Mouse (Mus musculus) midbrain, embryonic 16.5 days (tissue): ENCODE results near the gene Golga2. TPM values are rescaled to one million over a fixed set of nuclear protein-coding genes. Genes with fewer than 3 reads are reported as not detected.

Experiments
- ATAC-seq: fragments of 200-750 bp; cut with Nextera tagmentation; 2 replicates; pipeline ENCODE4 v1.8.0; 2017; ENCODE audit warnings: moderate TSS enrichment
- H3K27ac ChIP-seq: fragments of 300-500 bp; sonication (generic); 2 replicates; pipeline ENCODE4 v1.5.1; 2014; ENCODE audit warnings: mild to moderate bottlenecking, low read length, mixed read lengths
- H3K27me3 ChIP-seq: fragments of 300-500 bp; sonication (generic); 2 replicates; pipeline ENCODE4 v1.6.1; 2014; ENCODE audit warnings: low read depth, low read length, mixed read lengths; ENCODE audit not compliant: control insufficient read depth, insufficient read depth
- H3K36me3 ChIP-seq: fragments of 300-500 bp; sonication (generic); 2 replicates; pipeline ENCODE4 v1.6.1; 2014; ENCODE audit warnings: mild to moderate bottlenecking, low read length, moderate library complexity, mixed read lengths; ENCODE audit not compliant: control insufficient read depth, insufficient read depth
- H3K4me1 ChIP-seq: fragments of 300-500 bp; sonication (generic); 2 replicates; pipeline ENCODE4 v1.6.1; 2014; ENCODE audit warnings: mild to moderate bottlenecking, low read length, mixed read lengths; ENCODE audit not compliant: control insufficient read depth, insufficient read depth
- H3K4me2 ChIP-seq: fragments of 300-500 bp; sonication (generic); 2 replicates; pipeline ENCODE4 v1.6.1; 2014; ENCODE audit warnings: mild to moderate bottlenecking, low read length, mixed read lengths
- H3K4me3 ChIP-seq: fragments of 300-500 bp; sonication (generic); 2 replicates; pipeline ENCODE4 v1.5.1; 2014; ENCODE audit warnings: low read depth, mild to moderate bottlenecking, low read length, moderate library complexity, mixed read lengths
- H3K9ac ChIP-seq: fragments of 300-500 bp; sonication (generic); 2 replicates; pipeline ENCODE4 v1.6.1; 2014; ENCODE audit warnings: low read depth, low read length, mixed read lengths
- H3K9me3 ChIP-seq: fragments of 300-500 bp; sonication (generic); replicated peaks from 2 replicates; pipeline ENCODE4 v1.6.1; 2014; ENCODE audit warnings: mild to moderate bottlenecking, low read length, mixed read lengths; ENCODE audit not compliant: control insufficient read depth, poor library complexity, severe bottlenecking
- WGBS: fragments of 180-500 bp; shearing (Covaris S2); extraction: QIAGEN DNeasy Blood & Tissue Kit; methylation state at CpG from one replicate; pipeline ENCODE4 v1.1.7; 2014; 5-methylcytosine and 5-hydroxymethylcytosine counted together
- polyA plus RNA-seq: library from polyadenylated mRNA; unstranded; fragments of >200 nt; fragmentation: Nextera tagmentation; extraction: Ambion mirVana; gene quantifications from 2 replicates; pipeline ENCODE4 v1.2.1, GENCODE M21; 2015

Golga2 gene
- polyA plus RNA-seq, 1 experiment from 2014 or later = 35.7 TPM

DNA sequence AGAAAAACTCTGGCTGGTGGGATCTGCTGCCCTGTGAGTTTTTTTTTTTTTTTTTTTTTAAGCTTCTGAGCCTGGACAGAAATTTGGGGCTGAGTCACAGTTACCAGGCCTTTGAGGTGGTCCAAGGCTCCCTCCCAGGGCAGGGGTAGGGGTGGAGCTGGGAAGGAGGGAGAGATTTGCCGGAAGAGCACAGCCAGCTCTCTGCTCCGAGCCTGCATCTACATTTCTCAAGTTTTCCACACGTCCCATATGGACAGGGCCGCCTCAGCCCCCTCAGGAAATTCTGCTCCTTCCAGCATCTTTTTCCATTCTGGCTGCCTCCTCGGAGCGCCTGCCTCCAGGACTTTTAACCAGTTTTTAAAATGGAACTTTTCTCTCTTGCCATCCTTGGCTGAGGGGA lies 42.3 kb downstream of the Golga2 start:
- Histone ChIP-seq H3K4me3 (no peak overlapping the region), H3K4me2 (no peak overlapping the region), H3K4me1 (no peaks in the 10 kb centered on the region), H3K27ac (no peak overlapping the region), H3K9ac (no peak overlapping the region), H3K36me3 (peaks cover 23% of the 10 kb centered on the region), H3K9me3 (no peaks in the 10 kb centered on the region), H3K27me3 (no peaks in the 10 kb centered on the region)
- no peak for ATAC-seq
- 54% methylated on average over 6 of the region's 6 CpGs for WGBS

GRCm38 (mm10) chr2:32332159-32332558 lies 45.0 kb downstream of the Golga2 start:
- Histone ChIP-seq H3K36me3 (peaks cover 33% of the 10 kb centered on the region), H3K27me3 (no peaks in the 10 kb centered on the region), H3K4me3 (no peak overlapping the region), H3K9me3 (no peaks in the 10 kb centered on the region), H3K4me1 (no peaks in the 10 kb centered on the region), H3K4me2 (no peak overlapping the region), H3K27ac (no peak overlapping the region), H3K9ac (no peak overlapping the region)
- ATAC-seq = no peak
- 91% methylated on average over 5 of the region's 5 CpGs for WGBS

GRCm38 (mm10) chr2:32335888-32336287 lies 48.7 kb downstream of the Golga2 start:
- Histone ChIP-seq H3K36me3 (peaks cover 44% of the 10 kb centered on the region), H3K4me2 (no peak overlapping the region), H3K9me3 (no peaks in the 10 kb centered on the region), H3K4me3 (no peak overlapping the region), H3K27ac (no peak overlapping the region), H3K4me1 (no peaks in the 10 kb centered on the region), H3K9ac (no peak overlapping the region), H3K27me3 (no peaks in the 10 kb centered on the region)
- 55% methylated on average over 15 of the region's 15 CpGs for WGBS
- no peak for ATAC-seq

GRCm38 (mm10) chr2:32339912-32340642 lies 52.9 kb downstream of the Golga2 start:
- Histone ChIP-seq H3K9ac (no peak overlapping the region), H3K4me2 (no peak overlapping the region), H3K27me3 (no peaks in the 10 kb centered on the region), H3K4me3 (no peak overlapping the region), H3K4me1 (peaks cover 8% of the 10 kb centered on the region), H3K27ac (no peak overlapping the region), H3K36me3 (peaks cover 22% of the 10 kb centered on the region), H3K9me3 (no peaks in the 10 kb centered on the region)
- 44% methylated on average over 26 of the region's 26 CpGs for WGBS
- no peak for ATAC-seq

DNA sequence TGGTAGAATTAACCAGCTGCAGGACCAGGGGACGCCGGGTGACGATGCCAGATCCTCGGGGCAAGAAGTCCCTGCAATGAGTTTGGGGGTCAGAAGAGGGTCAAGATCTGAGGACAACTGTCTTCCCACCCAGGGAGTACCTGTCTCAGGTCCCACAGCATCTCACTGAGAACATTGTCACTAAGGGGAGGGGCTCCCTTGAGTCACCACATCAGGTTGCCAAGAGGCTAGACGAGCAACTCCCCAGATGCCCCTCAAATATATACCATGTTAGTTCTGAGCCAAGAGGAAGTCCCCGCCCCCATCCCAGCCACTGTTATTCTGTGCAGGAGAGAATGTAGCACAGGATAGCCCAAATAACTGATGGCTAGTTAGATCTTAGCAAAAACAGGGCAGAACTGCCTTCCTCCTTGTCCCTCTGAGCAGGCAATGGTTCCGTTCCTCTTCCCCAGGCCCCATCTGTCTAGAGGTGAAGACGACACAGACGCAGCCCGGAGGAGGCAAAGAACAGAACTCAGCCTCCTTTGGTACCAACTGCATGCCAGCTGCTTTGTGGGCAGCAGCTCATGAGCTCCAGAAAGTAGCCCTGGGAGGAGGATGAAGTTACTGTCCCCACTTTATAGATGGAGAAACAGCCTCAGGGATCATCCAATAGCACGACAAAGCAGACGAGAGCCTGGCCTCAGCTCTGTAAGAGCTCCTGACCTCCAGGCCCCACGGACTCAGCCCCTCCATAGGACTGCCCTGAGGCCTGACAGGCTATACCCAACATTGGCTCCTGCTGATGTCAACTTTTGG lies 53.9 kb downstream of the Golga2 start:
- H3K27ac ChIP-seq = no peak overlapping the region
- ATAC-seq = no peak
- 86% methylated on average over 13 of the region's 13 CpGs for WGBS

GRCm38 (mm10) chr2:32341634-32341939 lies 54.4 kb downstream of the Golga2 start:
- 93% methylated on average over 4 of the region's 4 CpGs for WGBS
- no peaks in the 10 kb centered on the region for H3K9me3 ChIP-seq
- ATAC-seq = no peak
- no peak overlapping the region for H3K27ac ChIP-seq
- peaks cover 8% of the 10 kb centered on the region for H3K4me1 ChIP-seq
- no peaks in the 10 kb centered on the region for H3K27me3 ChIP-seq
- H3K4me2 ChIP-seq = no peak overlapping the region
- no peak overlapping the region for H3K9ac ChIP-seq
- H3K4me3 ChIP-seq = no peak overlapping the region
- H3K36me3 ChIP-seq = peaks cover 17% of the 10 kb centered on the region

More for the DNA sequence above, 53.9 kb downstream of the Golga2 start:
- Histone ChIP-seq H3K4me3 (no peak overlapping the region), H3K27me3 (no peaks in the 10 kb centered on the region), H3K9me3 (no peaks in the 10 kb centered on the region), H3K4me2 (no peak overlapping the region), H3K36me3 (peaks cover 18% of the 10 kb centered on the region), H3K9ac (no peak overlapping the region), H3K4me1 (peaks cover 8% of the 10 kb centered on the region)

DNA sequence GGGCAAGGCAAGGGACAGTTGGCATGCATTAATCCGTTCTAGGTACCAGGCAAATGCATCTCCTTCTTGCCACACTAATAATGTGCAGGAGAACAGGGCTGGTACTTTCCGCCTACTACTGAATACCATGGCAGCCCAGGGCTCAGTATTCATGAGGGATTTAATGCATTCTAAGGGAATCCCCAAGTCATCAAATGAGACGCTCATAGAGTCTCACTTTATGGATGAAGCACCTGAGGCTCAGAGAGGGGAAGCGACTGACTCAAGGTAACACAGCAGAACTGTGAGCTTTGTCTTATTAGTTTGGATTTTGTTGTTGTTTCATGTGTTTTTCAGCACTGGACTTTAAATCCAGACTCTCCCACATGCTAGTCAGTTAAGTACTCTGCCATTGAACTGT lies 54.9 kb downstream of the Golga2 start:
- H3K4me1 ChIP-seq = peaks cover 8% of the 10 kb centered on the region
- no peak for ATAC-seq
- H3K36me3 ChIP-seq = peaks cover 15% of the 10 kb centered on the region; the same call in 1 of the 2 replicates
- no peaks in the 10 kb centered on the region for H3K9me3 ChIP-seq
- no peaks in the 10 kb centered on the region for H3K27me3 ChIP-seq
- H3K9ac ChIP-seq = no peak overlapping the region
- no peak overlapping the region for H3K4me2 ChIP-seq
- 81% methylated on average over 4 of the region's 4 CpGs for WGBS
- H3K4me3 ChIP-seq = no peak overlapping the region
- H3K27ac ChIP-seq = no peak overlapping the region

- no peaks in the 10 kb centered on the region for H3K27me3 ChIP-seq
- WGBS = 66% methylated on average over 6 of the region's 6 CpGs
- peaks cover 11% of the 10 kb centered on the region; the same call in 1 of the 2 replicates for H3K36me3 ChIP-seq
- no peak overlapping the region for H3K4me3 ChIP-seq
- no peaks in the 10 kb centered on the region for H3K9me3 ChIP-seq
- H3K27ac ChIP-seq = peak overlapping the region; percentile 46; the same call in 1 of the 2 replicates
- H3K9ac ChIP-seq = 0 out of 2 replicates have a peak overlapping the region, but pooled peaks have one; percentile 4
- peaks cover 8% of the 10 kb centered on the region for H3K4me1 ChIP-seq
- peak; percentile 39; the same call in 1 of the 2 replicates for ATAC-seq
- H3K4me2 ChIP-seq = 0 out of 2 replicates have a peak overlapping the region, but pooled peaks have one; percentile 6
Measured at GRCm38 (mm10) chr2:32342539-32343350, 55.6 kb downstream of the Golga2 start.
